Mouse (Mus musculus) intestine, embryonic 15.5 days (tissue): Measurements from ENCODE around the gene Xcl1. TPM values are rescaled to one million over a fixed set of nuclear protein-coding genes. Genes with fewer than 3 reads are reported as not detected.
A peak's percentile ranks its signal among the peaks of the same experiment; 100 is the strongest.

Experiments
- ATAC-seq: fragments of 200-750 bp; cut with Nextera tagmentation; 2 replicates; pipeline ENCODE4 v1.8.0; 2017; ENCODE audit warnings: moderate TSS enrichment, moderate library complexity
- H3K27ac ChIP-seq: fragments of 300-500 bp; sonication (generic); 2 replicates; pipeline ENCODE4 v1.5.1; 2015; ENCODE audit warnings: mild to moderate bottlenecking, inconsistent platforms
- H3K27me3 ChIP-seq: fragments of 300-500 bp; sonication (generic); replicated peaks from 2 replicates; pipeline ENCODE4 v1.6.1; 2015; ENCODE audit warnings: inconsistent platforms
- H3K36me3 ChIP-seq: fragments of 300-500 bp; sonication (generic); 2 replicates; pipeline ENCODE4 v1.6.1; 2015; ENCODE audit warnings: inconsistent platforms
- H3K4me1 ChIP-seq: fragments of 300-500 bp; sonication (generic); replicated peaks from 2 replicates; pipeline ENCODE4 v1.6.1; 2015; ENCODE audit warnings: inconsistent platforms
- H3K4me2 ChIP-seq: fragments of 300-500 bp; sonication (generic); replicated peaks from 2 replicates; pipeline ENCODE4 v1.6.1; 2015; ENCODE audit warnings: mild to moderate bottlenecking, inconsistent platforms
- H3K4me3 ChIP-seq: fragments of 300-500 bp; sonication (generic); replicated peaks from 2 replicates; pipeline ENCODE4 v1.5.1; 2015; ENCODE audit warnings: inconsistent platforms
- H3K9ac ChIP-seq: fragments of 300-500 bp; sonication (generic); 2 replicates; pipeline ENCODE4 v1.6.1; 2015; ENCODE audit warnings: inconsistent platforms
- H3K9me3 ChIP-seq: fragments of 300-500 bp; sonication (generic); 2 replicates; pipeline ENCODE4 v1.6.1; 2016; ENCODE audit warnings: inconsistent platforms
- whole genome bisulfite sequencing: fragments of 180-500 bp; shearing (Covaris S2); methylation state at CpG from one replicate; pipeline ENCODE4 v1.1.7; 2015; 5-methylcytosine and 5-hydroxymethylcytosine counted together
- polyA plus RNA-seq: library from polyadenylated mRNA; unstranded; fragments of >200 nt; fragmentation: Nextera tagmentation; extraction: Ambion mirVana; gene quantifications from 2 replicates; pipeline ENCODE4 v1.2.1, GENCODE M21; 2015

The Xcl1 gene
- polyA plus RNA-seq, 1 experiment from 2014 or later = not detected

- H3K4me2 ChIP-seq = peak overlapping the region; percentile 93
- no peaks in the 10 kb centered on the region for H3K27me3 ChIP-seq
- peak; percentile 87 for ATAC-seq
- WGBS = under 1% methylated on average over 22 of the region's 22 CpGs
- H3K4me1 ChIP-seq = peaks cover 14% of the 10 kb centered on the region; the same call in 1 of the 2 replicates
- H3K9me3 ChIP-seq = no peaks in the 10 kb centered on the region
- H3K4me3 ChIP-seq = peak overlapping the region; percentile 48
- H3K36me3 ChIP-seq = no peaks in the 10 kb centered on the region
- H3K9ac ChIP-seq = peak overlapping the region; percentile 45
- peak overlapping the region; percentile 45; the same call in 1 of the 2 replicates for H3K27ac ChIP-seq
Observed at GRCm38 (mm10) chr1:164898846-164899351, 36.4 kb downstream of the Xcl1 start.

- Histone ChIP-seq H3K27ac (peak overlapping the region; percentile 46; the same call in 1 of the 2 replicates), H3K4me2 (peak overlapping the region; percentile 20; the same call in 1 of the 2 replicates), H3K4me3 (no peak overlapping the region), H3K4me1 (peaks cover 14% of the 10 kb centered on the region; the same call in 1 of the 2 replicates), H3K27me3 (no peaks in the 10 kb centered on the region), H3K36me3 (no peaks in the 10 kb centered on the region), H3K9ac (no peak overlapping the region), H3K9me3 (no peaks in the 10 kb centered on the region)
- ATAC-seq = no peak
- 40% methylated on average over 5 of the region's 5 CpGs for WGBS
Observed at GRCm38 (mm10) chr1:164897163-164897817, 38.0 kb downstream of the Xcl1 start.

GRCm38 (mm10) chr1:164896211-164897145 lies 38.8 kb downstream of the Xcl1 start:
- WGBS = 36% methylated on average over 16 of the region's 16 CpGs
- Histone ChIP-seq H3K9me3 (no peaks in the 10 kb centered on the region), H3K9ac (no peak overlapping the region), H3K4me2 (peak overlapping the region; percentile 20), H3K27ac (peak overlapping the region; percentile 46; the same call in 1 of the 2 replicates), H3K27me3 (no peaks in the 10 kb centered on the region), H3K36me3 (no peaks in the 10 kb centered on the region), H3K4me1 (peaks cover 14% of the 10 kb centered on the region; the same call in 1 of the 2 replicates), H3K4me3 (no peak overlapping the region)
- peak; percentile 36; the same call in 1 of the 2 replicates for ATAC-seq

- Histone ChIP-seq H3K27me3 (no peaks in the 10 kb centered on the region), H3K9ac (no peak overlapping the region), H3K36me3 (no peaks in the 10 kb centered on the region), H3K27ac (peak overlapping the region; percentile 46; the same call in 1 of the 2 replicates), H3K4me2 (no peak overlapping the region; the same call in 1 of the 2 replicates), H3K4me3 (no peak overlapping the region), H3K4me1 (peaks cover 14% of the 10 kb centered on the region; the same call in 1 of the 2 replicates), H3K9me3 (no peaks in the 10 kb centered on the region)
- 71% methylated on average over 2 of the region's 2 CpGs for WGBS
- no peak for ATAC-seq
Observed at GRCm38 (mm10) chr1:164895806-164896205, 39.5 kb downstream of the Xcl1 start.

- Histone ChIP-seq H3K27ac (no peak overlapping the region), H3K4me2 (no peak overlapping the region), H3K36me3 (no peaks in the 10 kb centered on the region), H3K9ac (no peak overlapping the region), H3K4me3 (no peak overlapping the region), H3K27me3 (no peaks in the 10 kb centered on the region), H3K9me3 (no peaks in the 10 kb centered on the region), H3K4me1 (0 out of 2 replicates have a peak, but pooled peaks cover 2% of the 10 kb centered on the region)
- WGBS = 54% methylated on average over 4 of the region's 4 CpGs
- peak; percentile 66 for ATAC-seq
Observed at GRCm38 (mm10) chr1:164890366-164890765, 45.0 kb downstream of the Xcl1 start.

- no peak for ATAC-seq
- no peaks in the 10 kb centered on the region for H3K36me3 ChIP-seq
- no peak overlapping the region for H3K27ac ChIP-seq
- H3K9ac ChIP-seq = no peak overlapping the region
- no peaks in the 10 kb centered on the region for H3K9me3 ChIP-seq
- no peak overlapping the region for H3K4me3 ChIP-seq
- 60% methylated on average over 6 of the region's 6 CpGs for WGBS
- 0 out of 2 replicates have a peak, but pooled peaks cover 2% of the 10 kb centered on the region for H3K4me1 ChIP-seq
- no peaks in the 10 kb centered on the region for H3K27me3 ChIP-seq
- H3K4me2 ChIP-seq = no peak overlapping the region
Observed at GRCm38 (mm10) chr1:164888563-164888962, 46.8 kb downstream of the Xcl1 start.

- Histone ChIP-seq H3K9me3 (no peaks in the 10 kb centered on the region), H3K4me2 (no peak overlapping the region), H3K9ac (no peak overlapping the region), H3K27me3 (no peaks in the 10 kb centered on the region), H3K4me1 (0 out of 2 replicates have a peak, but pooled peaks cover 2% of the 10 kb centered on the region), H3K27ac (no peak overlapping the region), H3K4me3 (no peak overlapping the region), H3K36me3 (no peaks in the 10 kb centered on the region)
- WGBS = 76% methylated on average over 2 of the region's 2 CpGs
- ATAC-seq = no peak
Observed at GRCm38 (mm10) chr1:164887775-164888174, 47.6 kb downstream of the Xcl1 start.

- 69% methylated on average over 3 of the region's 3 CpGs for WGBS
- H3K4me2 ChIP-seq = no peak overlapping the region
- no peaks in the 10 kb centered on the region for H3K9me3 ChIP-seq
- H3K36me3 ChIP-seq = no peaks in the 10 kb centered on the region
- no peaks in the 10 kb centered on the region for H3K4me1 ChIP-seq
- H3K27ac ChIP-seq = no peak overlapping the region
- H3K9ac ChIP-seq = no peak overlapping the region
- no peaks in the 10 kb centered on the region for H3K27me3 ChIP-seq
- no peak overlapping the region for H3K4me3 ChIP-seq
- no peak for ATAC-seq
Observed at GRCm38 (mm10) chr1:164881891-164882290, 53.4 kb downstream of the Xcl1 start.

Other genes with a start within 250 kb of the Xcl1 start
- gene Dpt, start 138.9 kb downstream of the Xcl1 start, polyA plus RNA-seq = 5.7 and 8.2 TPM in 2 replicates
- gene Tbx19, start 225.2 kb upstream of the Xcl1 start, polyA plus RNA-seq = not detected in 2 replicates